Mouse (Mus musculus): ENCODE results near the gene Nuf2.

DNA sequence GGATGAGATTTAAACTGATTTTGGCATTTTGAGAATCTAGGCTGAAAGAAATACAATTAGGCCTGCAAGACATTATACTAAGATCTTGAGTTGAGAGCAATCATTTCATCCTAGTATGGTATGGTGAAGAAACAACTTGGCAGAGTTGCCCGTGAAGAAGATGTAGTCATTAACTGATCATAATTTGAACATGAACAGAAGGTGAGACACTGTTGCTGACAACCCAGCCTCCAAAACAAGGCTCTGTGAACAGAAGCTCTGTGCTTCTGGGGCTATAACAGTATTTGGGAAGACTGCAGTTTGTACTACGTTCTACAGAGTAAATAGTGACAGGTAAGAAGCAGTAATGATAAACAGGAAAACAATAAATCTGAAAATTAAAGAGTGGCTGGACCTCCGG is 28.4 kb downstream of the Nuf2 start:
- TF ChIP-seq CTCF (conservative IDR thresholded peaks at IDR 0.05 in 1 of 2, IDR thresholded peaks at IDR 0.05 in 1 of 2; ENCODE audit: low read depth in 2 of 2, low read length in 2 of 2) (no peak), MYC (IDR thresholded peaks at IDR 0.05; ENCODE audit: low read depth, low read length) (no peak)

All from CH12.LX (cell line).